Mouse (Mus musculus) heart, adult 2 months (tissue): ENCODE results near the gene Zfhx3.

Experiments used
- CTCF ChIP-seq: fragments of 200-600 bp; IDR thresholded peaks from 2 replicates; pipeline ENCODE4 v1.8.1; 2022; ENCODE audit warnings: antibody characterized with exemption, mild to moderate bottlenecking, moderate library complexity
- EP300 ChIP-seq: fragments of 200-500 bp; IDR thresholded peaks from 2 replicates; pipeline ENCODE4 v1.6.1; 2011; ENCODE audit warnings: low read depth, low read length, control low read depth; ENCODE audit not compliant: insufficient read depth
- POLR2A ChIP-seq: fragments of 200-500 bp; IDR thresholded peaks from 2 replicates; pipeline ENCODE4 v1.6.1; 2011; ENCODE audit warnings: mild to moderate bottlenecking, low read depth, low read length, control low read depth; ENCODE audit not compliant: insufficient read depth

DNA sequence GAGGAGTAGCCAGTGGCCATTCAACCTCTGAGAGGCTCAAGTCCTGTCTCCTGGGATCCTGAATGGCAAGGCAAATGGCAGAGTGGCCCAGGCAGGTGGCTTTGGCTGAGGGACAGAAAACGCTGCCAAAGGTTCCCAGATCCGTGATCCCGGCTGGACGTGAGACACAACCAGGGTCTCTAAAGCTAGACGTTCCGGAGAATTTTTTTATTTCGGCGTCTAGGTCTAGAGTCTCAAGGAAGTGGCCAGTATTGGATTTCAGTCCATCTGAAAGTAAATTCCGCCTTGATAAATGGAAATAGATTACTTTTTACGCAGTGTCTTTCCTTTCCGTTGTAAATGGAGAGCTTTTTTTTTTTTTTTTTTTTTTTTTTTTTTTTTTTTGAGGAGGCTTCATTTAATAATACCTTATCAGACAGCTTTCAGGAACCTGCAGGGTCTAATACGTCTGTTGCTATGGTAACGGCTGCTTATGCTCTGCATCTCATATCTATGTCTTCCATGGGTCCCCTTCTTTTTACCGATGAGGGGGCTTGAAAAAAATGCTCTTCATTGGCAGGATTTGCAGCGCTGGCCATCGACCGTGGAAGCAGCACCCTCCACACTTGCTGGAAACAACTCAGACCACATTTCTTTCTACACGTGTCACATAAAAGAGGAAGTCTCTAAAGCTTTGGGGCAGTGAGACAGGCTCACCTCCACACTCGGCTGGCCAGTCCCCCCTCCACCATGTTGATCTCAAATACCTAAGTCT is 994.4 kb downstream of the Zfhx3 start:
- TF ChIP-seq POLR2A (no peak), CTCF (no peak), EP300 (no peak)
